Mouse (Mus musculus) G1E (cell line): Measurements from ENCODE around the gene Stx8. TPM values are rescaled to one million over a fixed set of nuclear protein-coding genes. Genes with fewer than 3 reads are reported as not detected.

Experiments used
- ATAC-seq: 2 replicates; pipeline ENCODE4 v1.8.0; 2016; ENCODE audit warnings: mild to moderate bottlenecking; ENCODE audit not compliant: insufficient number of reproducible peaks, poor library complexity, low FRiP score, severe bottlenecking; ENCODE audit errors: extremely low read depth
- DNase-seq: peaks from one replicate; pipeline ENCODE4 v3.0.0; 2012; ENCODE audit warnings: low spot score
- H3K27me3 ChIP-seq: 2 replicates; pipeline ENCODE4 v1.6.1; 2012; ENCODE audit warnings: mild to moderate bottlenecking, low read length, inconsistent platforms; ENCODE audit not compliant: insufficient read depth
- H3K36me3 ChIP-seq: replicated peaks from 2 replicates; pipeline ENCODE3; 2012; ENCODE audit warnings: mild to moderate bottlenecking, inconsistent platforms
- H3K4me1 ChIP-seq: 2 replicates; pipeline ENCODE4 v1.6.1; 2012; ENCODE audit warnings: low read depth, low read length, inconsistent platforms, mixed read lengths; ENCODE audit not compliant: insufficient read depth
- H3K4me3 ChIP-seq: 2 replicates; pipeline ENCODE4 v1.5.1; 2012; ENCODE audit warnings: low read depth, mild to moderate bottlenecking, inconsistent platforms, low read length, moderate library complexity, mixed read lengths
- H3K9me3 ChIP-seq: replicated peaks from 2 replicates; pipeline ENCODE4 v1.6.1; 2012; ENCODE audit warnings: inconsistent platforms
- CTCF ChIP-seq: IDR thresholded peaks from 2 replicates; pipeline ENCODE4 v1.5.1; 2012; ENCODE audit warnings: low read depth, low read length, inconsistent platforms, mixed read lengths
- GATA1 ChIP-seq: IDR thresholded peaks from 2 replicates; pipeline ENCODE4 v1.6.1; 2012; ENCODE audit warnings: borderline replicate concordance, low read length, inconsistent platforms, mixed read lengths
- GATA2 ChIP-seq: IDR thresholded peaks from 2 replicates; pipeline ENCODE4 v1.6.1; 2012; ENCODE audit warnings: low read depth, low read length, inconsistent platforms, borderline replicate concordance
- POLR2AphosphoS5 ChIP-seq: IDR thresholded peaks from 2 replicates; pipeline ENCODE4 v1.6.1; 2012; ENCODE audit warnings: low read depth, low read length, inconsistent platforms; ENCODE audit not compliant: insufficient replicate concordance
- TAL1 ChIP-seq: conservative IDR thresholded peaks from 2 replicates; pipeline ENCODE4 v1.6.1; 2012; ENCODE audit warnings: low read depth, low read length, inconsistent platforms, mixed read lengths
- polyA plus RNA-seq: library from polyadenylated mRNA; stranded (reverse); fragments of >175 nt; gene quantifications from 2 replicates; pipeline ENCODE4 v1.2.3, GENCODE M21; 2012
- total RNA-seq, 2 experiments: library from RNA; stranded (forward) in 1 of 2; stranded (reverse) in 1 of 2; fragments of 200-1000 nt in 1 of 2; fragments of >200 nt in 1 of 2; fragmentation: Nextera tagmentation in 1 of 2; gene quantifications; 2 replicates each; pipeline ENCODE4 v1.2.3; 2014 to 2017

The Stx8 gene
- total and polyA plus RNA-seq, 3 experiments: 1.6 to 62.2 (median 40.1) TPM

DNA sequence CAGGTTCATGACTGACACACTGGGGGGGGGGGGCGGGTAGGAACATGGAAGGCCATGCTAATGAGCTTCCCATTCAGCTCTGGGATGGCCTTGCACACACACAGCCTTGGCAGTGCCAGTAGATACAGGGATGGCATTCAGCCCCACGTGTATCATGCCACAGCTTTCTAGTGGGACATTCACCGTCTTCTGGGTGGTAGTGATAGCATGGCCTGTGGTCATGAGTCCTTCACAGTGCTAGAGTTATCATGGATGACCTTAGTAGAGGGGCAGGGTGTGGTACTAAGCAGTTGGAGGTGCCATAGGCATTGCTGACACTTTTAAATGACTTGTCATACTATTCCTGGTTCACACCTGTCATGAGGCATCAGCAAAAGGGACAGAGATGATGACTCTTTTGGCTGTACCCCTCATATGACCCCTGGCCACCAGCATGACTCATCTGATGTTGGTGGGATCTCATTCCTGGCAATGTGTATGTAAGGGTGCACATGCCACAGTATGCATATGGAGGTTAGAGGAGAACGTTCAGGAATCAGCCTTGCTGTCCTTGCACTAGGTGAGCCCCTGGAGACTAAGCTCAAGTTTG, 69.4 kb downstream of the Stx8 start:
- TF ChIP-seq TAL1 (no peak), GATA2 (no peak), POLR2AphosphoS5 (no peak), GATA1 (no peak), CTCF (no peak)
- DNase-seq: no peak
- Histone ChIP-seq H3K9me3 (no peaks in the 10 kb centered on the region), H3K4me1 (no peaks in the 10 kb centered on the region), H3K36me3 (peaks cover 51% of the 10 kb centered on the region), H3K27me3 (no peaks in the 10 kb centered on the region), H3K4me3 (no peak overlapping the region)
- no peak for ATAC-seq

DNA sequence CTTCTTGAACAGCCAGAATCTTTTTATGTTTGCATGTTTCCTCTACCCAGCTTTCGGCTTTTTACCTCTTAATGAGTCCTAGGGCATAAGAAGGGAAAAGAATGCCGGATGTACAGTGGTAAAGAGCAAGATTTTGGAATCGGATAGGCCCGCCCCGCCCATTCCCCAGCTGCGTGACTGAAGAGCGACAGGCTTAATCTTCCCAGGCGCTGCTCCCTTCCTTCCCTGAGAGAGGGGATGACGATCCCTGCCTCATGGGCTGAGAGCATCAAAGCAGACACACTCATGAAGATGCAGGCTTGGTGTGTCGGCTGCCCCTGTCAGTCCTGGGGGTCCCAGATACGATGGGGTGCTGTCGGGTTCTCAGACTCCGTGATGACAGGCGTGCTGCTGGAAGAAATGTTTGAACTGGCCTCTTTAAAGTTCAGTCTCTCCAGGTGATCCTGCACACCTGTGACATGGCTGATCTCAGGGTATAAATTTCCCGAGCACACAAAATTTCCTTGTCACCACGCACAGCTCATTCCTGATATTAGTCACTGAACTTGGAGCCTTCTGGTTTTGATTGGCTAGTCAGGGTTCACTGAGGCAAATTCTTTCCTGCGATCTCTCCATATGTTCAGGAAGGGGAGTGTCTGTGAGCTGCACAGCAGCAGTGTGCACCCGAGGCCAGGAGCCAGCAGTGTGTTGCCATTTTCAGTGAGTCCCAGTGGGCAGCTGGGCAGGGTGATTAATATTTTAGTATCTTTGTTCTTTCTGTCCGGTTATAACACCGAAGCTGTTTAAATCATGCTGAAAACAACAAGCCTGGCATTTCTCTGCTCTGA, 70.4 kb downstream of the Stx8 start:
- peaks cover 52% of the 10 kb centered on the region for H3K36me3 ChIP-seq
- H3K27me3 ChIP-seq: no peaks in the 10 kb centered on the region
- ATAC-seq (no peak), DNase-seq (no peak)
- no peak overlapping the region for H3K4me3 ChIP-seq
- TF ChIP-seq CTCF: no peak
- no peak for TF ChIP-seq GATA2
- TF ChIP-seq POLR2AphosphoS5: no peak
- TF ChIP-seq TAL1: no peak
- no peak for TF ChIP-seq GATA1
- no peaks in the 10 kb centered on the region for H3K4me1 ChIP-seq
- no peaks in the 10 kb centered on the region for H3K9me3 ChIP-seq

DNA sequence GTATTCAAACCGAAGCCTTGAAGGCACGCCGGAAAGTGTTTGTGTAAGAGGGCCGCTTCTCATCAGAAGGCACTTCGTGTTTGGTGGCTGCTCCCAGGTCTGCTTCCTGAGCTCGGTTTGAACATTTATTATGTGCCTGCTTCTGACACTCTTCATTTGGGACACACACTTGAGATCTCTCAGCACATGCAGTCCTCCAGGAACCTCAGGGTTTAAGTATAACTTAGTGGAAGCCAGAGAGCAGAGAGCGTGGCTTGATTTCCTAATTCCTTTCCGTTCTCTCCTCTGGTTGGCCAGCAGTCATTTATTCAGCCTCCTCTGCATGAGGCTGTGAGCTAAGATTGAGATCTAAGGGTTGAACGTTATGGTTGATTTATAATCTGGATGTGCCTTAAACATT, 71.1 kb downstream of the Stx8 start:
- H3K4me1 ChIP-seq: no peaks in the 10 kb centered on the region
- ATAC-seq: no peak
- H3K27me3 ChIP-seq: no peaks in the 10 kb centered on the region
- H3K9me3 ChIP-seq: no peaks in the 10 kb centered on the region
- no peak for DNase-seq
- no peak overlapping the region for H3K4me3 ChIP-seq
- TF ChIP-seq POLR2AphosphoS5: no peak
- no peak for TF ChIP-seq CTCF
- TF ChIP-seq GATA2: no peak
- TF ChIP-seq TAL1: no peak
- no peak for TF ChIP-seq GATA1
- peaks cover 52% of the 10 kb centered on the region for H3K36me3 ChIP-seq

DNA sequence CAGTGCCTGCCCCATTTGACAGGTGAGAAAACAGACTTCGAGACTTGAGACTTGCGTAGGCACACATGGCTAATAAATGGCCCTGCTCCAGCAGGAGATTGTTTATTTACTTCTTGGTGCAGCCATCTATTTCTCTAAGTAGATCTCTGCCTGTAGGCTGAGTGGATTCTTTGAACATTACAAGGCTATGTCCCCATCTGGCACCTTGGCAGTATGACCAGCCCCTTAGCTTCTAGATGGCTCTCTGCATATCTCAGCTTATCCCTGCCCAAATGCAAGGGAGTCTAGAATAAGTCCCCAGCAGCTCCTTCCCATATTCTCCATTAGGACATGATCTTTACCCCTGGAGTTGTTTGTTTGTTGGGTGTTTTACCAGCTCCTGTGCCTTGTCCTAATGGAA, 72.1 kb downstream of the Stx8 start:
- peaks cover 51% of the 10 kb centered on the region for H3K36me3 ChIP-seq
- no peaks in the 10 kb centered on the region for H3K27me3 ChIP-seq
- H3K4me3 ChIP-seq: no peak overlapping the region
- H3K4me1 ChIP-seq: no peaks in the 10 kb centered on the region
- TF ChIP-seq GATA1: no peak
- no peak for ATAC-seq
- no peak for DNase-seq
- no peaks in the 10 kb centered on the region for H3K9me3 ChIP-seq

DNA sequence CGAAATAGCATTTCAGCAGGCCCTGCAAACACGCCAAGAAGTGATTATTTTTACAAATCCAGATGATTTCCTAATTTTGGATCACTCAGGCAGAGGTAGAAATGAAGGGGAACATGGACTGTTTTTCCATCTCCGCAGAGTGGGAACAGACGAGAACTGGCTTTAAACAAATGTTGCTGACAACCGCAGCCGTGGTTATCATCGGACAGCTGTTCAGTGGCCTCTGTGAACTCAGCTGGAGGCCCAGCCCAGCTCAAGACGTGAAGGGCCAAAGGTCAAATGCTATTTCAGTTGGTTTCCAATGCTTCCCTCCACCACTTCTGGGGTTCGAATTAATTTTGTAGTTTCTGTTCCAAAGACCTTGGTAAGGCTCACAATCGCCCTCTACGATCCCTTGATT, 78.2 kb downstream of the Stx8 start:
- Histone ChIP-seq H3K27me3 (no peaks in the 10 kb centered on the region), H3K4me3 (no peak overlapping the region), H3K9me3 (no peaks in the 10 kb centered on the region), H3K4me1 (no peaks in the 10 kb centered on the region), H3K36me3 (peaks cover 23% of the 10 kb centered on the region)
- no peak for TF ChIP-seq CTCF
- no peak for TF ChIP-seq TAL1
- TF ChIP-seq GATA1: no peak
- no peak for TF ChIP-seq GATA2
- no peak for TF ChIP-seq POLR2AphosphoS5
- ATAC-seq (no peak), DNase-seq (no peak)

DNA sequence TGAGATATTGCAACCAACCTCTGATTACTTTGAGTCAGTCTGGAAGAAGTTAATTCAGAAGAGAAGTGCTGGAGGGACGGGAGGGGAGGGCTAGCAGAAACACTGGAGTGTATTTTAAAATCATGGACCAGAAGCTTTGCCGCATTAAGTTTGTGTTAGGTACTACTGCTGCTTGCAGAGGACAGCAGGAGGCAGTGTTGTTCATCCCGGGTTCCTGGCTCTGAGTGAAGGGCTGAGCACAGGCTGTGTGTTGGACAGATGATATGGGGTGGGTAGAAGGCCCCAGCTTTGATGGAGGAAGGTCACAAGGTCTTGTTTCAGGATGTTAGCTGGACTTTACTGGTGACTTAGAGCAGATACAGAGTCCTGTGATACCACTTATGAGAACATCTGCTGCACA, 80.9 kb downstream of the Stx8 start:
- Histone ChIP-seq H3K4me1 (no peaks in the 10 kb centered on the region), H3K27me3 (no peaks in the 10 kb centered on the region), H3K4me3 (no peak overlapping the region), H3K36me3 (peaks cover 21% of the 10 kb centered on the region), H3K9me3 (no peaks in the 10 kb centered on the region)
- TF ChIP-seq GATA2: no peak
- no peak for TF ChIP-seq TAL1
- TF ChIP-seq POLR2AphosphoS5: no peak
- no peak for TF ChIP-seq GATA1
- TF ChIP-seq CTCF: no peak
- ATAC-seq (no peak), DNase-seq (no peak)
